Mouse (Mus musculus) lung, adult 2 months (tissue): ENCODE data around the gene Kdm4d.

Source experiments
- CTCF ChIP-seq: fragments of 200-500 bp; IDR thresholded peaks from 2 replicates; pipeline ENCODE4 v1.5.1; 2011; ENCODE audit warnings: mild to moderate bottlenecking, low read length, control low read depth; ENCODE audit not compliant: insufficient read depth
- POLR2A ChIP-seq: fragments of 200-500 bp; IDR thresholded peaks from 2 replicates; pipeline ENCODE4 v1.6.1; 2011; ENCODE audit warnings: low read depth, mild to moderate bottlenecking, control low read depth, low read length, borderline replicate concordance; ENCODE audit errors: extremely low read depth

GRCm38 (mm10) chr9:14433252-14433939, 66.9 kb downstream of the Kdm4d start:
- TF ChIP-seq CTCF = no peak
- TF ChIP-seq POLR2A = no peak
